Mouse (Mus musculus): Measurements from ENCODE around the gene Wls. TPM values are rescaled to one million over a fixed set of nuclear protein-coding genes. Genes with fewer than 3 reads are reported as not detected.

The Wls gene
- total RNA-seq, 2 experiments from 2014 or later: 49.4 to 50.4 TPM

GRCm38 (mm10) chr3:159891057-159891752 lies 51.7 kb downstream of the Wls start:
- intact Hi-C loops (cut with DNase I): no loop called here
- DNase-seq (ENCODE audit: low spot score): no peak

- intact Hi-C loops (cut with DNase I): no loop called here
- DNase-seq (ENCODE audit: low spot score): no peak
These were observed 67.9 kb downstream of the Wls start for GRCm38 (mm10) chr3:159907329-159907728.

GRCm38 (mm10) chr3:159917328-159918090 lies 78.0 kb downstream of the Wls start:
- DNase-seq (ENCODE audit: low spot score): no peak

More at GRCm38 (mm10) chr3:159917328-159918090, 78.0 kb downstream of the Wls start:
- intact Hi-C loops (cut with DNase I): no loop called here

Other genes starting within 250 kb of the Wls start
- not detected for gene Rpe65, start 240.5 kb upstream of the Wls start, total RNA-seq (2021)